Mouse (Mus musculus): ENCODE data around the gene Bhlha15. TPM values are rescaled to one million over a fixed set of nuclear protein-coding genes. Genes with fewer than 3 reads are reported as not detected.

Gene Bhlha15
- polyA plus RNA-seq (2015; fragmentation: Nextera tagmentation; extraction: Ambion mirVana): 21.8 and 34.2 TPM in 2 replicates

- WGBS: 3% methylated on average over 22 of the region's 26 CpGs
- no peaks in the 10 kb centered on the region for H3K27me3 ChIP-seq (replicated peaks)
- peak within 1 kb of the TSS; percentile 31 for H3K4me3 ChIP-seq (replicated peaks)
- H3K9me3 ChIP-seq: no peaks in the 10 kb centered on the region
- H3K36me3 ChIP-seq: peaks cover 8% of the 10 kb centered on the region; the same call in 1 of the 2 replicates
- ATAC-seq (ENCODE audit: insufficient read depth, low FRiP score, low read depth): peak; percentile 76
- H3K4me2 ChIP-seq: peak within 1 kb of the TSS; percentile 67
- H3K4me1 ChIP-seq: peaks cover 16% of the 10 kb centered on the region
- H3K27ac ChIP-seq: peak within 1 kb of the TSS; percentile 54; the same call in 1 of the 2 replicates
- no peak within 1 kb of the TSS for H3K9ac ChIP-seq
Observed at GRCm38 (mm10) chr5:144189950-144190583, at the start of gene Bhlha15. Gene Bhlha15, plus strand, starts transcription at chr5:144190286.

DNA sequence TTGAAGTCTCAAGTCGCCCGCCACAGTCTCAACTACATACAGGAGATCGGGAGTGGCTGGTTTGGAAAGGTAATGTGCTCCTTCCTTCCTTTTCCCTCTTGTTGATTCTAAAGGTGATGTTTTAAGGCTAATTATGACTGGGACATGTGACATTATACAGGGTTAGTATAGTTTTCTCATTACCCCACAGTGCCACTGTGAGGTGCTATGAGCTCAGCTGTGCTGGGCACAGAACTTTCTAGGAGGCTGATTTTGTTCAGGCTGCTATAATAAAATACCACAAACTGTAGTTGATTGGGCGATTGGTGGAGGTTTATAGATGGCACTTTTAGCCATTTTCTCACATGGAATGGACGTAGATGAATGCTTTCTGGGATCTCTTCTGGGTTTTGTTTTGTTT, 46.6 kb upstream of the Bhlha15 start:
- no peak for ATAC-seq (ENCODE audit: insufficient read depth, low FRiP score, low read depth)
- H3K4me2 ChIP-seq: no peak overlapping the region
- 92% methylated on average over 5 of the region's 5 CpGs for WGBS

DNA sequence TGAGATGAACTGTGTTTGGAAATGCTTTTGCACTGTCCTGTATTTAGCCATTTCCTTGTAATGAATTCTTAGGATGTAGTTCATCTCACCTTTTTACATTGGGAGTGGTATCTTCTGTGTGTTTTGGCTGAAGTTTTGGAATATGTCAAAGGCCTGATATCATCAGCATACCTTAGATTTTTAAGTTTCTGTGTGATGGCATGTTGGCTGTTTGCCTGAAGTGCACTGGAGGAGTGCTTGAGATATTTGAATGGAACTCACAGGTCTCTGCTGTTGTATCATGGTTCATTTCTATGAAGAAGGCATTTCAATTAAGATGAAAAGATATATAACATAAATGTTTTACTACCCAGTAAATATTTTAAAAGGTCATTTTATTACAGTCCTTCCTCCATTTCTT, 43.2 kb upstream of the Bhlha15 start:
- Histone ChIP-seq H3K4me1 (no peaks in the 10 kb centered on the region), H3K9me3 (no peaks in the 10 kb centered on the region), H3K4me2 (no peak overlapping the region), H3K27ac (no peak overlapping the region), H3K36me3 (0 out of 2 replicates have a peak, but pooled peaks cover 17% of the 10 kb centered on the region), H3K27me3 (replicated peaks) (no peaks in the 10 kb centered on the region), H3K9ac (no peak overlapping the region), H3K4me3 (replicated peaks) (no peak overlapping the region)
- ATAC-seq (ENCODE audit: insufficient read depth, low FRiP score, low read depth): no peak

More for the DNA sequence above, 46.6 kb upstream of the Bhlha15 start:
- H3K27ac ChIP-seq: no peak overlapping the region
- no peak overlapping the region for H3K4me3 ChIP-seq (replicated peaks)
- no peaks in the 10 kb centered on the region for H3K27me3 ChIP-seq (replicated peaks)
- H3K9me3 ChIP-seq: no peaks in the 10 kb centered on the region
- H3K9ac ChIP-seq: no peak overlapping the region
- 0 out of 2 replicates have a peak, but pooled peaks cover 9% of the 10 kb centered on the region for H3K36me3 ChIP-seq
- H3K4me1 ChIP-seq: no peaks in the 10 kb centered on the region

GRCm38 (mm10) chr5:144149530-144149929, 40.6 kb upstream of the Bhlha15 start:
- 0 out of 2 replicates have a peak, but pooled peaks cover 20% of the 10 kb centered on the region for H3K36me3 ChIP-seq
- H3K9ac ChIP-seq: no peak overlapping the region
- no peak overlapping the region for H3K27ac ChIP-seq
- H3K4me2 ChIP-seq: no peak overlapping the region
- 92% methylated on average over 4 of the region's 4 CpGs for WGBS
- no peak for ATAC-seq (ENCODE audit: insufficient read depth, low FRiP score, low read depth)
- H3K4me1 ChIP-seq: no peaks in the 10 kb centered on the region
- H3K4me3 ChIP-seq (replicated peaks): no peak overlapping the region
- H3K27me3 ChIP-seq (replicated peaks): no peaks in the 10 kb centered on the region
- H3K9me3 ChIP-seq: no peaks in the 10 kb centered on the region

DNA sequence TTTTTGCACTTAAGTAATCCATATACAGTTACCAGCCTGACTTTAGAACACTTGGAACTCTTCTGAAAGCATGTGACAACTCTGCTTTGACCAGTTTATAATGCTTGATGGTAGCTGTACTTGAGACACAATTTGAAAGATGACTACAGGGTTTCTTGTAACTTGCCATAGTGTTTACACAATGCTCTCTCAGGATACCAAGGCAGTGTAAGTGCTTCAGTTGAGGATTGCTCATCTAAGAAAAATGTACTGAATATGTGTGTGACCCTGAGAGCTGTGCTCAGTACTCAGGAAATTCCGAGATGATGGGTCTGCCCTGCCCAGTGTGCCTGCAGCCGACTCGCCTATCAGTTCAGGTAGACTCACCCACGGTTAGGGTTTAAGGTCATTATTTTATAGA, 38.8 kb upstream of the Bhlha15 start:
- 84% methylated on average over 4 of the region's 4 CpGs for WGBS
- H3K36me3 ChIP-seq: 0 out of 2 replicates have a peak, but pooled peaks cover 20% of the 10 kb centered on the region
- no peak overlapping the region for H3K27ac ChIP-seq
- no peaks in the 10 kb centered on the region for H3K4me1 ChIP-seq
- no peaks in the 10 kb centered on the region for H3K9me3 ChIP-seq
- no peak for ATAC-seq (ENCODE audit: insufficient read depth, low FRiP score, low read depth)
- H3K4me3 ChIP-seq (replicated peaks): no peak overlapping the region
- no peak overlapping the region for H3K9ac ChIP-seq
- H3K4me2 ChIP-seq: no peak overlapping the region
- H3K27me3 ChIP-seq (replicated peaks): no peaks in the 10 kb centered on the region

DNA sequence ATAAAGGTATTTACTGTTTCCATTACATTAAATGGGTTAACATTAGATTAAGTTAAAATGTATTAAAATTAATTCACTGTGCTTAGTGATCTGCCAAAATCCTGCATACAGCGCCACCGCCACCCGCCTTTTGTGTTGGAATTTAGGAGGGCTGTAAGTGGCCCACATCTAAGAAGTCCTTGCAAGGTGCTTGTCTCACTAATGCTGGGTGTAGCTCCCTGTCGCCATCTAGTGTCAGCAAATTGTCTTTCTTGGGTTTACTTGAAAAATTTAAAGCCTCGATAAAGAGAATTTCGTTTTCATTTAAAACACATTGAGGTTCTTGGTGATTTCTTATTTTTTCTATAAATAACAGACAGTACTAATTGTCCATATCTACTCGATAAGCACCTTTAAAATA, 35.6 kb upstream of the Bhlha15 start:
- no peak overlapping the region for H3K4me3 ChIP-seq (replicated peaks)
- H3K9ac ChIP-seq: no peak overlapping the region
- no peak for ATAC-seq (ENCODE audit: insufficient read depth, low FRiP score, low read depth)
- 29% methylated on average over 7 of the region's 7 CpGs for WGBS
- no peak overlapping the region for H3K27ac ChIP-seq
- peaks cover 17% of the 10 kb centered on the region; the same call in 1 of the 2 replicates for H3K36me3 ChIP-seq
- peaks cover 7% of the 10 kb centered on the region; the same call in 1 of the 2 replicates for H3K4me1 ChIP-seq
- H3K4me2 ChIP-seq: no peak overlapping the region
- H3K27me3 ChIP-seq (replicated peaks): no peaks in the 10 kb centered on the region
- no peaks in the 10 kb centered on the region for H3K9me3 ChIP-seq

DNA sequence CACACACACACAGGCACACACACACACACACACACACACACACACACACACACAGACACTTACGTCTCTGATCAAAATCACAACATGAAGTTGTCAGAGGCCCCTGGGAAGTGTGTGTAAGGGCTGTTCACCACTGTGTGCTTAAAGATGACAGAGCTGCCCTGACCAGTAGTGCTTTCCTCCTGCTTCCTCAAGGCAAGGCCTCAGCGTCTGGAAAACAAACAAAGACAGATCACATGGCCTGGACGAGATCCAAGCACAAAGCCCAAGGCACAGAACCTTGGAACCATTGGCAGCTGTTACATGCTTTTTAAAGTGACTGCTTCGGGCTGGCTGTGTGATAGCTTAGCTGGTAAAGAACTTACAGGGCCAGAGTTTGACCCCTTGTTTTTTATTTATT, 31.5 kb upstream of the Bhlha15 start:
- Histone ChIP-seq H3K27me3 (replicated peaks) (no peaks in the 10 kb centered on the region), H3K9me3 (no peaks in the 10 kb centered on the region), H3K9ac (no peak overlapping the region), H3K4me2 (no peak overlapping the region), H3K27ac (peak overlapping the region; percentile 83), H3K4me1 (peaks cover 14% of the 10 kb centered on the region; the same call in 1 of the 2 replicates), H3K36me3 (peaks cover 6% of the 10 kb centered on the region; the same call in 1 of the 2 replicates), H3K4me3 (replicated peaks) (no peak overlapping the region)
- 13% methylated on average over 4 of the region's 4 CpGs for WGBS
- peak; percentile 90 for ATAC-seq (ENCODE audit: insufficient read depth, low FRiP score, low read depth)

DNA sequence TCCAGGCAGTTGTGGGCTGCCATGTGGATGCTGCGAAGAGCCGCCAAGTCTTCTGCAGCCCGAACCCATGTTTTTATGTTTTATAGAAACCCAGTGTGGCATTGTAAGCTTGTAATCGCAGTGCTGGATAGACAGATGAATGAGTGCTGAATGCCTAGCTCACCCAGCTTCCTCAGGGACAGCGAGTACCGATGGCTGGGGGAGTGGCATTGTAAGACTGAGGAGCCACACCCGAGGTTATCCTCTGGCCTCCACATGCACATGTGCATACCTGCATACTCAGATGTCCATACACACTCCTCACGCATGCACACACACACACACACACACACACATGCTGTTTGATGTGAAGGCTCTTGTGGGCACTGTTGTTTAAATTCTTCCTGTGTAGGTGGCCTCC, 30.9 kb upstream of the Bhlha15 start:
- H3K27me3 ChIP-seq (replicated peaks): no peaks in the 10 kb centered on the region
- 0 out of 2 replicates have a peak overlapping the region, but pooled peaks have one; percentile 16 for H3K4me2 ChIP-seq
- peak overlapping the region; percentile 83 for H3K27ac ChIP-seq
- peaks cover 6% of the 10 kb centered on the region; the same call in 1 of the 2 replicates for H3K36me3 ChIP-seq
- H3K9me3 ChIP-seq: no peaks in the 10 kb centered on the region
- no peak overlapping the region for H3K9ac ChIP-seq
- ATAC-seq (ENCODE audit: insufficient read depth, low FRiP score, low read depth): no peak
- H3K4me3 ChIP-seq (replicated peaks): no peak overlapping the region
- H3K4me1 ChIP-seq: peaks cover 14% of the 10 kb centered on the region; the same call in 1 of the 2 replicates
- 79% methylated on average over 8 of the region's 8 CpGs for WGBS

DNA sequence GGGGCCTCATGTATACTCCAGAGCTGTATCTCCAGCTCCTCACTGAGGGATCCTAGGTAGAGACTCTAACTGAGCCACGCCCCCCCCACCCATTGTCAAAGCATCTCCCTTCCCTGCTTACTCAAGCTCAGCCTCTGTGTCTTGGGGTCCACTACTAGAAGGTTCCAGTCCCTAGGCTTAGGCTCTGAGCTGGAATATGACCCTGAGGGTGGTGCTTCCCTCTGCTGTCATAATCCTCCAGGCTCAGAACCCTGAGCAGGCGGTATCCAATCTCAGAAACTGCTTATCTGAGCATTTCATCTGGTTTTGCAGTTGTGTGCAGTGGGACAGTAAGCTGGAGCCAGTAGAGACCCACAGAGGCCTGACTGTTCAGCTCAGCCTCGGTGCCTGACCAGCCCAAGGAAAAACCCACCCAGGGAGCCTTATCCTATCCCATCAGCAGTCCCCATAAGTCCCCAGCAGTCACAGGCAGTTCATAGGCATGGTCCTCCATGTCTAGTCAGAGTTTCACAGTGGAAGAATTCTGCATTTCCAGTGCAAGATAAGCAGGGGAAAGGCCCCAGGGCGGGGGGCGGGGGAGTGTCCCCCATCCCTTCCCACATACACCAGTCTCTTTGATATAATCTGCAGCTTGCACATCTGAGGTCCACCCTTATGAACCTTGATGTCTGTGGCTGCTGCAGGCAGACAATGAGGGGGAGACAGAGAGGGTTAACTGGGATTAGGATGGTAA, 27.8 kb upstream of the Bhlha15 start:
- ATAC-seq (ENCODE audit: insufficient read depth, low FRiP score, low read depth): no peak
- no peak overlapping the region for H3K4me3 ChIP-seq (replicated peaks)
- H3K27ac ChIP-seq: peak overlapping the region; percentile 48; the same call in 1 of the 2 replicates
- H3K4me2 ChIP-seq: no peak overlapping the region
- peaks cover 14% of the 10 kb centered on the region; the same call in 1 of the 2 replicates for H3K4me1 ChIP-seq
- no peaks in the 10 kb centered on the region for H3K9me3 ChIP-seq
- peaks cover 7% of the 10 kb centered on the region for H3K36me3 ChIP-seq
- H3K27me3 ChIP-seq (replicated peaks): no peaks in the 10 kb centered on the region
- 85% methylated on average over 5 of the region's 5 CpGs for WGBS
- no peak overlapping the region for H3K9ac ChIP-seq

DNA sequence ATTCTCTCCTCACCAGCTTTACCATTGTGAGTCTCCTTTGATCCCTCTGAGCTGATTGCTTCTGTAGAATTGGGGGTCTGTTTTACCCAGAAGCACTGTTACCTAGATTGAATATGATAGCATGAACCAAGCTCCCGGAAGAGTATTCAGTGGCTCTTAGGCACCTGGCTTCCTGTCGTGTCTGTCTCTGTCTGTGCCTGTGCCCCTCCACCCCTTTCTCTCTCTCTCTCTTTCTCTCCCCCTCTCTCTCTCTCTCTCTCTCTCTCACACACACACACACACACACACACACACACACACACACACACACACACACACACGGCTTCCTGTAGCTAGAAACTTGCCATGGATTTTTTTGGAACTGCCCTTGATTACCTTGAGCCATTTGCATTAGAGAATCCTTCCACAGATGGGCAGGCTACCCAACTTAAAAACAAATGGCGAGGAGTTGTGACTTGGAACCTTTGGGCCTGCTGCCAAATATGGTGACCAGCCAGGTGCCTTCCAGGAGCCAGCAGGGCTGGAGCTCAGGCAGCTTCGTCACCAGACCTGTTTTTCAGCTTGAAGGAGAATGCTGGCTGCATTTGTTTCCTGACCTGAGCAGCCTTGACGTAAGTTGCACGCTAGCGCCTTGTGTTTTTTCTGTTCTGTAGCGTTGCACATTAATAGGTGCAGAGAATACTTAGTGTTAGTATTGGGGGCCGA, 27.1 kb upstream of the Bhlha15 start:
- H3K4me1 ChIP-seq: peaks cover 11% of the 10 kb centered on the region; the same call in 1 of the 2 replicates
- H3K27me3 ChIP-seq (replicated peaks): no peaks in the 10 kb centered on the region
- no peak overlapping the region for H3K4me2 ChIP-seq
- no peak overlapping the region for H3K9ac ChIP-seq
- H3K9me3 ChIP-seq: no peaks in the 10 kb centered on the region
- 0 out of 2 replicates have a peak, but pooled peaks have one; percentile 33 for ATAC-seq (ENCODE audit: insufficient read depth, low FRiP score, low read depth)
- no peak overlapping the region for H3K4me3 ChIP-seq (replicated peaks)
- H3K27ac ChIP-seq: peak overlapping the region; percentile 48; the same call in 1 of the 2 replicates
- WGBS: 73% methylated on average over 10 of the region's 10 CpGs
- peaks cover 5% of the 10 kb centered on the region; the same call in 1 of the 2 replicates for H3K36me3 ChIP-seq

GRCm38 (mm10) chr5:144165756-144166155, 24.3 kb upstream of the Bhlha15 start:
- Histone ChIP-seq H3K9me3 (no peaks in the 10 kb centered on the region), H3K4me1 (peaks cover 7% of the 10 kb centered on the region; the same call in 1 of the 2 replicates), H3K9ac (no peak overlapping the region), H3K36me3 (peaks cover 5% of the 10 kb centered on the region; the same call in 1 of the 2 replicates), H3K27me3 (replicated peaks) (no peaks in the 10 kb centered on the region), H3K4me2 (no peak overlapping the region), H3K27ac (no peak overlapping the region), H3K4me3 (replicated peaks) (no peak overlapping the region)
- WGBS: 75% methylated on average over 3 of the region's 3 CpGs
- ATAC-seq (ENCODE audit: insufficient read depth, low FRiP score, low read depth): no peak

Measured in stomach, embryonic 15.5 days (tissue).